In the genomic region with DNA sequence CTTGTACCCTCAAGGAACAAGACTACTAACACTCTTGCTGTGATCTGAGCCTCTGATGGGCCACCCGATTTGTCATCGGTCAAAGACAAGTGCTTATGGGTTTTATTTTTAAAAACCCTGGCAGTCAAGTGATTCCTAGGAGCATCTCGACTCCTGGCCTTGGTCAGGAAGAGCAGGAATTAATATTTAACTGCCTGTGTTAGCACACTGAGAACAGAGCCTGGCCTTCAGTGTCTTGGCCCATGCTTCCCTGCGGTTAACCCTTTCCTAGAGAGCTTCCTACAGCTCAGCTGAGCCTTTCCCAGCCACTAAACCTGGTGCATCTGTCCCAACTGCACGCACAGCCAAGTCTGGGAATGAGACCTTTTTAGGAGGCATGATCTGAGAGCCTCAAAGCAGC, we compare ENCODE assay signal across 19 mouse cellular contexts. TPM values are rescaled to one million over a fixed set of nuclear protein-coding genes. Genes with fewer than 3 reads are reported as not detected.
DNase-seq lines count a peak whose midpoint lies in the region; ATAC-seq and TF ChIP-seq lines count a peak whose summit lies in the region.
"Had no signal": no experiment of that assay in that cellular context is flagged by ENCODE, and none has a peak within 500 bp of the region (broad histone marks: within the 10 kb centered on the region; RNA-seq: fewer than 3 reads in every experiment).

No protein-coding gene starts in this region.

- CTCF ChIA-PET in Patski (lab: Charles Lee) = interaction anchor here (1.1 kb wide), 1 partner anchor 53 kb away, joined by 3 read pairs; no protein-coding TSS in a partner anchor

- H3K27ac ChIP-seq in hindbrain, embryonic 13.5 days = peak overlapping the region; percentile 55; the same call in 1 of the 2 replicates
- no peak overlapping the region for H3K27ac ChIP-seq in hindbrain, embryonic 12.5 days
- peak overlapping the region; percentile 50 for H3K27ac ChIP-seq in intestine, postnatal 0 days (ENCODE audit: low read depth, low read length)
- 0 out of 2 replicates have a peak overlapping the region, but pooled peaks have one; percentile 1 for H3K27ac ChIP-seq in kidney, postnatal 0 days
- H3K27ac ChIP-seq: forebrain, embryonic 12.5 days; limb, embryonic 13.5 days had no signal

- no peaks in the 10 kb centered on the region for H3K9me3 ChIP-seq in hindbrain, embryonic 13.5 days
- no peaks in the 10 kb centered on the region for H3K9me3 ChIP-seq in hindbrain, embryonic 12.5 days (replicated peaks)
- no peaks in the 10 kb centered on the region for H3K9me3 ChIP-seq in intestine, postnatal 0 days (ENCODE audit: control insufficient read depth)
- no peaks in the 10 kb centered on the region for H3K9me3 ChIP-seq in kidney, postnatal 0 days (replicated peaks; ENCODE audit: low read length)
- H3K9me3 ChIP-seq: forebrain, embryonic 12.5 days; limb, embryonic 13.5 days had no signal

- no peak for ATAC-seq in hindbrain, embryonic 13.5 days (ENCODE audit: low FRiP score)
- no peak for ATAC-seq in hindbrain, embryonic 12.5 days (ENCODE audit: low FRiP score)
- ATAC-seq in Patski = peak; percentile 53
- ATAC-seq in intestine, postnatal 0 days = peak; percentile 32; the same call in 1 of the 2 replicates
- no peak for ATAC-seq in kidney, postnatal 0 days (replicated peaks; ENCODE audit: low FRiP score, low read depth)

- no peaks in the 10 kb centered on the region; the same call in 1 of the 2 replicates for H3K36me3 ChIP-seq in hindbrain, embryonic 13.5 days
- no peaks in the 10 kb centered on the region for H3K36me3 ChIP-seq in hindbrain, embryonic 12.5 days
- H3K36me3 ChIP-seq in intestine, postnatal 0 days (ENCODE audit: control insufficient read depth, insufficient read depth) = peaks cover 14% of the 10 kb centered on the region
- H3K36me3 ChIP-seq in kidney, postnatal 0 days (ENCODE audit: insufficient read depth, low read length) = no peaks in the 10 kb centered on the region

- DNase-seq in Patski (ENCODE audit: low read depth, low spot score) (no peak), MN1 (ENCODE audit: low spot score) (no peak)
- DNase-seq in kidney, postnatal 0 days (ENCODE audit: low spot score) = peak; percentile 31
- no peak for DNase-seq in urinary bladder, postnatal 36 days (ENCODE audit: low spot score in 2 of 2)
- DNase-seq: cerebellum, postnatal 10 days; embryo, embryonic 11 days; heart, postnatal 14 days; lung, postnatal 4 days; retina, postnatal 1 day; right cerebral cortex, postnatal 4 days; thymus, postnatal 25 days had no signal

- TF ChIP-seq CTCF in Patski (IDR thresholded peaks at IDR 0.05) = no peak
- TF ChIP-seq CTCF in intestine, postnatal 0 days (IDR thresholded peaks at IDR 0.05; ENCODE audit: low read depth) = no peak
- TF ChIP-seq CTCF in kidney, postnatal 0 days (IDR thresholded peaks at IDR 0.05; ENCODE audit: low read depth) = no peak

- in situ Hi-C loops in Patski (cut with MboI; ENCODE audit: low pct_unique_long_range_greater_than_20kb) = loop anchor here (5.0 to 10.0 kb wide), 2 partner anchors 43 to 130 kb away; a partner anchor contains a TSS

- no peaks in the 10 kb centered on the region for H3K27me3 ChIP-seq in hindbrain, embryonic 13.5 days
- H3K27me3 ChIP-seq in hindbrain, embryonic 12.5 days = no peaks in the 10 kb centered on the region
- H3K27me3 ChIP-seq in Patski = no peaks in the 10 kb centered on the region
- H3K27me3 ChIP-seq in intestine, postnatal 0 days (replicated peaks; ENCODE audit: control insufficient read depth, insufficient read depth, low read length) = no peaks in the 10 kb centered on the region
- no peaks in the 10 kb centered on the region for H3K27me3 ChIP-seq in kidney, postnatal 0 days (ENCODE audit: insufficient read depth, low read length)
- H3K27me3 ChIP-seq: forebrain, embryonic 12.5 days; limb, embryonic 13.5 days had no signal

- H3K4me1 ChIP-seq in hindbrain, embryonic 13.5 days (replicated peaks) = peaks cover 66% of the 10 kb centered on the region
- H3K4me1 ChIP-seq in hindbrain, embryonic 12.5 days = peaks cover 39% of the 10 kb centered on the region
- H3K4me1 ChIP-seq in intestine, postnatal 0 days (replicated peaks; ENCODE audit: control insufficient read depth, insufficient read depth, low read length) = 0 out of 2 replicates have a peak, but pooled peaks cover 5% of the 10 kb centered on the region
- peaks cover 25% of the 10 kb centered on the region for H3K4me1 ChIP-seq in kidney, postnatal 0 days (replicated peaks; ENCODE audit: insufficient read depth, low read length)

- POLR2A ChIA-PET in Patski (lab: Charles Lee) = no interaction called here

- 0 out of 2 replicates have a peak overlapping the region, but pooled peaks have one; percentile 9 for H3K9ac ChIP-seq in hindbrain, embryonic 13.5 days
- no peak overlapping the region for H3K9ac ChIP-seq in hindbrain, embryonic 12.5 days
- H3K9ac ChIP-seq in intestine, postnatal 0 days (ENCODE audit: low read depth, low read length) = no peak overlapping the region
- H3K9ac ChIP-seq in kidney, postnatal 0 days (ENCODE audit: low read depth, low read length) = no peak overlapping the region
- H3K9ac ChIP-seq: forebrain, embryonic 12.5 days; limb, embryonic 13.5 days had no signal

- H3K4me2 ChIP-seq in hindbrain, embryonic 13.5 days = no peak overlapping the region
- H3K4me2 ChIP-seq in hindbrain, embryonic 12.5 days (replicated peaks) = no peak overlapping the region
- no peak overlapping the region for H3K4me2 ChIP-seq in intestine, postnatal 0 days (replicated peaks; ENCODE audit: low read depth)
- no peak overlapping the region for H3K4me2 ChIP-seq in kidney, postnatal 0 days (ENCODE audit: low read length)
- H3K4me2 ChIP-seq: forebrain, embryonic 12.5 days; heart, embryonic 11.5 days; limb, embryonic 13.5 days; midbrain, embryonic 11.5 days had no signal

- WGBS in hindbrain, embryonic 13.5 days = 70% methylated on average over 5 of the region's 5 CpGs
- WGBS in hindbrain, embryonic 12.5 days = 77% methylated on average over 5 of the region's 5 CpGs
- 35% methylated on average over 5 of the region's 5 CpGs for WGBS in intestine, postnatal 0 days
- 58% methylated on average over 5 of the region's 5 CpGs for WGBS in kidney, postnatal 0 days

- H3K4me3 ChIP-seq in hindbrain, embryonic 13.5 days = no peak overlapping the region
- H3K4me3 ChIP-seq in hindbrain, embryonic 12.5 days = no peak overlapping the region
- H3K4me3 ChIP-seq in intestine, postnatal 0 days (ENCODE audit: low read depth, low read length) = no peak overlapping the region
- H3K4me3 ChIP-seq in kidney, postnatal 0 days (replicated peaks; ENCODE audit: low read depth, low read length) = no peak overlapping the region
- H3K4me3 ChIP-seq: forebrain, embryonic 12.5 days; limb, embryonic 13.5 days; myocyte had no signal

RNA-seq across cellular contexts. Expression of a gene that starts 48.1 kb away (rescaled TPM):
- 7.9 and 8.8 TPM in 2 replicates for polyA plus RNA-seq in hindbrain, embryonic 13.5 days (2015; fragmentation: Nextera tagmentation; extraction: Ambion mirVana)
- 15.3 and 17.6 TPM in 2 replicates for polyA plus RNA-seq in hindbrain, embryonic 12.5 days (2016; fragmentation: Nextera tagmentation; extraction: Ambion mirVana)
- polyA plus RNA-seq in Patski (2021) = 139 TPM
- polyA plus RNA-seq in intestine, postnatal 0 days (2015; fragmentation: Nextera tagmentation; extraction: Ambion mirVana) = 23.3 and 24.3 TPM in 2 replicates
- polyA plus RNA-seq in kidney, postnatal 0 days (2015; fragmentation: Nextera tagmentation; extraction: Ambion mirVana) = 24.0 and 24.5 TPM in 2 replicates

Comparison
In these comparisons a context has a peak if more than half of its experiments do, and no peak if none do; other contexts are left out.
1. ATAC-seq: peak in Patski (single experiment) and intestine, postnatal 0 days (single experiment); none in hindbrain, embryonic 13.5 days (single experiment), hindbrain, embryonic 12.5 days (single experiment) and kidney, postnatal 0 days (single experiment).